Mouse (Mus musculus) heart, adult 2 months (tissue): ENCODE data around the gene Shq1.

Source experiments
- CTCF ChIP-seq: fragments of 200-600 bp; IDR thresholded peaks from 2 replicates; pipeline ENCODE4 v1.8.1; 2022; ENCODE audit warnings: antibody characterized with exemption, mild to moderate bottlenecking, moderate library complexity
- POLR2A ChIP-seq: fragments of 200-500 bp; IDR thresholded peaks from 2 replicates; pipeline ENCODE4 v1.6.1; 2011; ENCODE audit warnings: mild to moderate bottlenecking, low read depth, low read length, control low read depth; ENCODE audit not compliant: insufficient read depth

- no peak for TF ChIP-seq CTCF
- TF ChIP-seq POLR2A, result no peak
Measured at GRCm38 (mm10) chr6:100528556-100528955, 142.4 kb downstream of the Shq1 start.
